Mouse (Mus musculus): ENCODE measurements around the gene 5730596B20Rik.

DNA sequence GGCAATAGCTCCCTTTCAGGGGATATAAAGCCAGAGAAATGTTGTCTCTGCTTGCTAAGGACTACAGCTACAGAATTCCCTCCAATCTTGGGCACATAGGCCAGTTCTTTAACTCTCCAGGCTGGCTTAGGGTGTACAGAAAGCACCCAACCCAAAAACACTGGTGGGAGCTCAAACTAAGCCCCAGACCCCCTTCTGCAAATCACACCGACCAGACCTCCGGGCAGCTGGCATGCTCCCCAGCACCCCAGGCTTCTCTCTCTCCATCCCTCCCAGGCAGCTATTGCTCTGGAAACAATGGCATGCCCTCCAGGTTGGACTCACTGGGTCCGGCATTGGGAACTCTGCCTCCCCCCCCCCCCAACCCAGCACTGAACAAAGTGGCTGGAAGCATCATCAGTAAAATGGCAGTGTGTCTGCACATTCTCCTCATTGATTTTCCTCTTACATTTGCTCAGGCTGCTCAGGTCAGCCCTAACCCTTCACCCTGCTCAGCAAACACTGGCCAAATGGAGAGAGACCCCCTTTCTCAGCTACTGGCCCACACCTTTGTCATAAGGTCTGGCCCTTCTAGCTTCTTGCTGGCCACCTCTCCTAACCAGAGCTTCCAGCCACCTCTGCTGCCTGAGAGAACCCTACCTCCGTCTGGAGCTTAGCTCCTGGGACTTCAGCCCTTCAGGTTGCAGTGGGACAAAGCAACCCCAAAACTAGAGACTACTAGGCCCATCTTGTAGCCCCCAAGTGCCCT lies 1.8 kb downstream of the 5730596B20Rik start:
- TF ChIP-seq CTCF (IDR thresholded peaks at IDR 0.05; ENCODE audit: borderline replicate concordance, extremely low read depth, insufficient read depth, insufficient read length) (no peak), POLR2A (IDR thresholded peaks at IDR 0.05; ENCODE audit: borderline replicate concordance, extremely low read depth, insufficient read depth, insufficient read length, poor library complexity, severe bottlenecking) (no peak)
